Mouse (Mus musculus): Measurements from ENCODE around the gene Babam2.

The Babam2 gene

GRCm38 (mm10) chr5:32001771-32002170 lies 304.3 kb downstream of the Babam2 start:
- DNase-seq = no peak

GRCm38 (mm10) chr5:32008401-32008800 lies 310.9 kb downstream of the Babam2 start:
- no peak for DNase-seq

GRCm38 (mm10) chr5:32010056-32010455 lies 312.6 kb downstream of the Babam2 start:
- DNase-seq = no peak

GRCm38 (mm10) chr5:32013053-32013452 lies 315.6 kb downstream of the Babam2 start:
- DNase-seq = no peak

GRCm38 (mm10) chr5:32014786-32015185 lies 317.3 kb downstream of the Babam2 start:
- DNase-seq = no peak

- DNase-seq = no peak
These were observed 318.5 kb downstream of the Babam2 start for GRCm38 (mm10) chr5:32015949-32016478.

GRCm38 (mm10) chr5:32017686-32018085 lies 320.2 kb downstream of the Babam2 start:
- no peak for DNase-seq

GRCm38 (mm10) chr5:32018276-32018675 lies 320.8 kb downstream of the Babam2 start:
- no peak for DNase-seq

- DNase-seq = no peak
These were observed 332.4 kb downstream of the Babam2 start for GRCm38 (mm10) chr5:32029834-32030433.

- no peak for DNase-seq
These were observed 335.7 kb downstream of the Babam2 start for GRCm38 (mm10) chr5:32033185-32033584.

- DNase-seq = no peak
These were observed 336.1 kb downstream of the Babam2 start for GRCm38 (mm10) chr5:32033621-32034020.

GRCm38 (mm10) chr5:32034475-32035054 lies 337.1 kb downstream of the Babam2 start:
- DNase-seq = no peak

- no peak for DNase-seq
These were observed 338.3 kb downstream of the Babam2 start for GRCm38 (mm10) chr5:32035721-32036320.

- DNase-seq = no peak
These were observed 339.4 kb downstream of the Babam2 start for GRCm38 (mm10) chr5:32036896-32037295.

GRCm38 (mm10) chr5:32037546-32037945 lies 340.1 kb downstream of the Babam2 start:
- DNase-seq = no peak

- no peak for DNase-seq
These were observed 341.5 kb downstream of the Babam2 start for GRCm38 (mm10) chr5:32038994-32039393.

- DNase-seq = no peak
These were observed 342.0 kb downstream of the Babam2 start for GRCm38 (mm10) chr5:32039511-32039910.

GRCm38 (mm10) chr5:32043153-32043552 lies 345.7 kb downstream of the Babam2 start:
- no peak for DNase-seq

GRCm38 (mm10) chr5:32043996-32044395 lies 346.5 kb downstream of the Babam2 start:
- DNase-seq = no peak

GRCm38 (mm10) chr5:32051899-32052298 lies 354.4 kb downstream of the Babam2 start:
- DNase-seq = no peak

- no peak for DNase-seq
These were observed 355.0 kb downstream of the Babam2 start for GRCm38 (mm10) chr5:32052467-32052866.

- DNase-seq = peak in 1 of 2 experiments; percentile 33
These were observed 356.0 kb downstream of the Babam2 start for GRCm38 (mm10) chr5:32053476-32053875.

GRCm38 (mm10) chr5:32055676-32056075 lies 358.2 kb downstream of the Babam2 start:
- DNase-seq = no peak

- no peak for DNase-seq
These were observed 358.6 kb downstream of the Babam2 start for GRCm38 (mm10) chr5:32056126-32056525.
